8 mouse cellular contexts compared by ENCODE assay signal in genomic region chr8:71570291-71570954, GRCm38 (mm10). TPM values are rescaled to one million over a fixed set of nuclear protein-coding genes. Genes with fewer than 3 reads are reported as not detected.
DNase-seq lines count a peak whose midpoint lies in the region; ATAC-seq and TF ChIP-seq lines count a peak whose summit lies in the region.

No protein-coding gene starts in this region.

- WGBS in heart, embryonic 10.5 days, result under 1% methylated on average over 41 of the region's 41 CpGs
- WGBS in kidney, embryonic 14.5 days, result under 1% methylated on average over 41 of the region's 41 CpGs
- WGBS in limb, embryonic 14.5 days, result under 1% methylated on average over 41 of the region's 41 CpGs
- under 1% methylated on average over 41 of the region's 41 CpGs for WGBS in midbrain, embryonic 16.5 days

- no peaks in the 10 kb centered on the region for H3K9me3 ChIP-seq in heart, embryonic 10.5 days
- H3K9me3 ChIP-seq in kidney, embryonic 14.5 days (ENCODE audit: control insufficient read depth, low read length), result no peaks in the 10 kb centered on the region
- H3K9me3 ChIP-seq in limb, embryonic 14.5 days (ENCODE audit: control insufficient read depth, low read length), result no peaks in the 10 kb centered on the region
- no peaks in the 10 kb centered on the region for H3K9me3 ChIP-seq in midbrain, embryonic 16.5 days (replicated peaks; ENCODE audit: control insufficient read depth, low read length, poor library complexity, severe bottlenecking)

- peak; percentile 86 for DNase-seq in 3134 (ENCODE audit: extremely low read depth, insufficient read length, low spot score)
- DNase-seq in adrenal gland, postnatal 36 days, result peak; percentile 97
- DNase-seq in heart, embryonic 10.5 days (ENCODE audit: low spot score), result peak; percentile 94
- DNase-seq in limb, embryonic 14.5 days (ENCODE audit: low spot score), result peak; percentile 98
- peak; percentile 50 to 87 for DNase-seq in spleen, postnatal 10 days (ENCODE audit: low spot score in 2 of 2)

- H3K27me3 ChIP-seq in heart, embryonic 10.5 days (ENCODE audit: insufficient read depth, poor library complexity, severe bottlenecking), result peaks cover 51% of the 10 kb centered on the region
- H3K27me3 ChIP-seq in kidney, embryonic 14.5 days (ENCODE audit: control insufficient read depth, insufficient read depth, low read length), result no peaks in the 10 kb centered on the region
- H3K27me3 ChIP-seq in limb, embryonic 14.5 days (ENCODE audit: control insufficient read depth, insufficient read depth, low read length), result peaks cover 11% of the 10 kb centered on the region; the same call in 1 of the 2 replicates
- H3K27me3 ChIP-seq in midbrain, embryonic 16.5 days (ENCODE audit: control insufficient read depth, insufficient read depth, low read depth, low read length), result peaks cover 5% of the 10 kb centered on the region; the same call in 1 of the 2 replicates

- peaks cover 35% of the 10 kb centered on the region for H3K4me1 ChIP-seq in heart, embryonic 10.5 days
- peaks cover 21% of the 10 kb centered on the region; the same call in 1 of the 2 replicates for H3K4me1 ChIP-seq in kidney, embryonic 14.5 days (ENCODE audit: control insufficient read depth, insufficient read depth, low read length)
- H3K4me1 ChIP-seq in limb, embryonic 14.5 days (ENCODE audit: control insufficient read depth, insufficient read depth, low read length), result peaks cover 31% of the 10 kb centered on the region
- H3K4me1 ChIP-seq in midbrain, embryonic 16.5 days (ENCODE audit: control insufficient read depth, insufficient read depth, low read length), result peaks cover 19% of the 10 kb centered on the region

- H3K27ac ChIP-seq in heart, embryonic 10.5 days, result peak overlapping the region; percentile 78
- peak overlapping the region; percentile 88 for H3K27ac ChIP-seq in kidney, embryonic 14.5 days (ENCODE audit: low read depth, low read length)
- H3K27ac ChIP-seq in limb, embryonic 14.5 days (replicated peaks; ENCODE audit: low read depth, low read length), result peak overlapping the region; percentile 81
- H3K27ac ChIP-seq in midbrain, embryonic 16.5 days (ENCODE audit: low read length), result peak overlapping the region; percentile 90

- peak overlapping the region; percentile 72 for H3K9ac ChIP-seq in kidney, embryonic 14.5 days (ENCODE audit: low read depth, low read length)
- peak overlapping the region; percentile 66 for H3K9ac ChIP-seq in limb, embryonic 14.5 days (ENCODE audit: low read depth, low read length, severe bottlenecking)
- peak overlapping the region; percentile 75 for H3K9ac ChIP-seq in midbrain, embryonic 16.5 days (ENCODE audit: low read depth, low read length)

- H3K36me3 ChIP-seq in heart, embryonic 10.5 days, result no peaks in the 10 kb centered on the region
- H3K36me3 ChIP-seq in kidney, embryonic 14.5 days (ENCODE audit: control insufficient read depth, insufficient read depth, low read length), result no peaks in the 10 kb centered on the region
- no peaks in the 10 kb centered on the region for H3K36me3 ChIP-seq in limb, embryonic 14.5 days (ENCODE audit: control insufficient read depth, insufficient read depth, low read length)
- no peaks in the 10 kb centered on the region for H3K36me3 ChIP-seq in midbrain, embryonic 16.5 days (ENCODE audit: control insufficient read depth, insufficient read depth, low read length)

- H3K4me2 ChIP-seq in kidney, embryonic 14.5 days (replicated peaks; ENCODE audit: low read depth, low read length), result peak overlapping the region; percentile 87
- peak overlapping the region; percentile 88 for H3K4me2 ChIP-seq in limb, embryonic 14.5 days (replicated peaks; ENCODE audit: low read depth, low read length, severe bottlenecking)
- H3K4me2 ChIP-seq in midbrain, embryonic 16.5 days (ENCODE audit: low read length), result peak overlapping the region; percentile 62

- TF ChIP-seq POLR2A in limb, embryonic 14.5 days (IDR thresholded peaks at IDR 0.05; ENCODE audit: borderline replicate concordance, extremely low read depth, insufficient read depth, insufficient read length), result peak; percentile 51; the same call in 1 of the 2 replicates

- peak overlapping the region; percentile 73 for H3K4me3 ChIP-seq in heart, embryonic 10.5 days
- H3K4me3 ChIP-seq in kidney, embryonic 14.5 days (ENCODE audit: low read length), result peak overlapping the region; percentile 67
- H3K4me3 ChIP-seq in limb, embryonic 14.5 days (replicated peaks; ENCODE audit: low read length), result peak overlapping the region; percentile 54
- H3K4me3 ChIP-seq in midbrain, embryonic 16.5 days (ENCODE audit: low read depth, low read length), result peak overlapping the region; percentile 73

- peak; percentile 56 for ATAC-seq in erythroblast, adult 5-6 weeks (replicated peaks; ENCODE audit: low FRiP score, poor library complexity, severe bottlenecking)
- peak; percentile 89 for ATAC-seq in kidney, embryonic 14.5 days (ENCODE audit: low FRiP score, low TSS enrichment)
- ATAC-seq in limb, embryonic 14.5 days (ENCODE audit: low FRiP score, low read depth), result peak; percentile 92
- ATAC-seq in midbrain, embryonic 16.5 days, result peak; percentile 90

RNA-seq across cellular contexts. Expression of gene Slc27a1, which starts 1.7 kb away (rescaled TPM):
- 100 to 1,000 TPM; 177 to 245 TPM for total RNA-seq in adrenal gland, postnatal 36 days (2021)
- total RNA-seq in erythroblast, adult 5-6 weeks (2015; ENCODE audit: low replicate concordance), result 0.42 and 1.2 TPM in 2 replicates
- 0.51 TPM in 1 of 2 replicates, not detected in the other for total RNA-seq in erythroblast, adult 5-6 weeks (2017; ENCODE audit: low replicate concordance)
- 19.0 and 19.4 TPM in 2 replicates for polyA plus RNA-seq in heart, embryonic 10.5 days (2016; fragmentation: Nextera tagmentation; extraction: Ambion mirVana)
- polyA plus RNA-seq in kidney, embryonic 14.5 days (2014; fragmentation: Nextera tagmentation; extraction: Ambion mirVana), result 26.5 and 30.9 TPM in 2 replicates
- 87.8 and 133 TPM in 2 replicates for polyA plus RNA-seq in limb, embryonic 14.5 days (2012; rRNA removed)
- polyA plus RNA-seq in limb, embryonic 14.5 days (2014; fragmentation: Nextera tagmentation; extraction: Ambion mirVana), result 24.3 and 25.9 TPM in 2 replicates
- 71.4 and 79.2 TPM in 2 replicates for polyA plus RNA-seq in midbrain, embryonic 16.5 days (2015; fragmentation: Nextera tagmentation; extraction: Ambion mirVana)

RNA-seq across cellular contexts. Expression of gene Nxnl1, which starts 4.0 kb away (rescaled TPM):
- 1 to 10 TPM in 1 of 2 experiments, under 1 TPM in 1; 0.73 to 1.7 TPM for total RNA-seq in adrenal gland, postnatal 36 days (2021)
- total RNA-seq in erythroblast, adult 5-6 weeks (2015; ENCODE audit: low replicate concordance), result not detected in 2 replicates
- total RNA-seq in erythroblast, adult 5-6 weeks (2017; ENCODE audit: low replicate concordance), result not detected in 2 replicates
- not detected in 2 replicates for polyA plus RNA-seq in heart, embryonic 10.5 days (2016; fragmentation: Nextera tagmentation; extraction: Ambion mirVana)
- 0.16 and 0.27 TPM in 2 replicates for polyA plus RNA-seq in kidney, embryonic 14.5 days (2014; fragmentation: Nextera tagmentation; extraction: Ambion mirVana)
- not detected in 2 replicates for polyA plus RNA-seq in limb, embryonic 14.5 days (2012; rRNA removed)
- polyA plus RNA-seq in limb, embryonic 14.5 days (2014; fragmentation: Nextera tagmentation; extraction: Ambion mirVana), result 0.25 TPM in 1 of 2 replicates, not detected in the other
- not detected in 2 replicates for polyA plus RNA-seq in midbrain, embryonic 16.5 days (2015; fragmentation: Nextera tagmentation; extraction: Ambion mirVana)

RNA-seq across cellular contexts. Expression of gene Tmem221, which starts 11.8 kb away (rescaled TPM):
- total RNA-seq in adrenal gland, postnatal 36 days (2021), result 1 to 10 TPM; 3.5 to 7.7 TPM
- total RNA-seq in erythroblast, adult 5-6 weeks (2015; ENCODE audit: low replicate concordance), result not detected in 2 replicates
- not detected in 2 replicates for total RNA-seq in erythroblast, adult 5-6 weeks (2017; ENCODE audit: low replicate concordance)
- polyA plus RNA-seq in heart, embryonic 10.5 days (2016; fragmentation: Nextera tagmentation; extraction: Ambion mirVana), result 0.37 and 0.97 TPM in 2 replicates
- 8.2 and 11.2 TPM in 2 replicates for polyA plus RNA-seq in kidney, embryonic 14.5 days (2014; fragmentation: Nextera tagmentation; extraction: Ambion mirVana)
- polyA plus RNA-seq in limb, embryonic 14.5 days (2012; rRNA removed), result 0.34 and 0.59 TPM in 2 replicates
- 0.48 and 0.89 TPM in 2 replicates for polyA plus RNA-seq in limb, embryonic 14.5 days (2014; fragmentation: Nextera tagmentation; extraction: Ambion mirVana)
- polyA plus RNA-seq in midbrain, embryonic 16.5 days (2015; fragmentation: Nextera tagmentation; extraction: Ambion mirVana), result 0.17 TPM in 1 of 2 replicates, not detected in the other

RNA-seq across cellular contexts. Expression of gene Pgls, which starts 21.6 kb away (rescaled TPM):
- total RNA-seq in adrenal gland, postnatal 36 days (2021), result 100 to 1,000 TPM; 137 to 165 TPM
- 24.0 and 27.4 TPM in 2 replicates for total RNA-seq in erythroblast, adult 5-6 weeks (2015; ENCODE audit: low replicate concordance)
- 13.5 and 23.2 TPM in 2 replicates for total RNA-seq in erythroblast, adult 5-6 weeks (2017; ENCODE audit: low replicate concordance)
- polyA plus RNA-seq in heart, embryonic 10.5 days (2016; fragmentation: Nextera tagmentation; extraction: Ambion mirVana), result 195 and 228 TPM in 2 replicates
- 283 and 289 TPM in 2 replicates for polyA plus RNA-seq in kidney, embryonic 14.5 days (2014; fragmentation: Nextera tagmentation; extraction: Ambion mirVana)
- polyA plus RNA-seq in limb, embryonic 14.5 days (2012; rRNA removed), result 141 and 216 TPM in 2 replicates
- polyA plus RNA-seq in limb, embryonic 14.5 days (2014; fragmentation: Nextera tagmentation; extraction: Ambion mirVana), result 249 and 255 TPM in 2 replicates
- 219 and 237 TPM in 2 replicates for polyA plus RNA-seq in midbrain, embryonic 16.5 days (2015; fragmentation: Nextera tagmentation; extraction: Ambion mirVana)

RNA-seq across cellular contexts. Expression of gene Fam129c, which starts 27.0 kb away (rescaled TPM):
- total RNA-seq in adrenal gland, postnatal 36 days (2021), result 1 to 10 TPM; 1.8 to 3.7 TPM
- not detected in 2 replicates for total RNA-seq in erythroblast, adult 5-6 weeks (2015; ENCODE audit: low replicate concordance)
- not detected in 2 replicates for total RNA-seq in erythroblast, adult 5-6 weeks (2017; ENCODE audit: low replicate concordance)
- polyA plus RNA-seq in heart, embryonic 10.5 days (2016; fragmentation: Nextera tagmentation; extraction: Ambion mirVana), result 1.6 and 3.6 TPM in 2 replicates
- polyA plus RNA-seq in kidney, embryonic 14.5 days (2014; fragmentation: Nextera tagmentation; extraction: Ambion mirVana), result 2.7 and 3.4 TPM in 2 replicates
- 7.5 and 7.8 TPM in 2 replicates for polyA plus RNA-seq in limb, embryonic 14.5 days (2012; rRNA removed)
- polyA plus RNA-seq in limb, embryonic 14.5 days (2014; fragmentation: Nextera tagmentation; extraction: Ambion mirVana), result 2.9 and 3.3 TPM in 2 replicates
- 6.4 and 7.9 TPM in 2 replicates for polyA plus RNA-seq in midbrain, embryonic 16.5 days (2015; fragmentation: Nextera tagmentation; extraction: Ambion mirVana)

Comparison
In these comparisons a context has a peak if more than half of its experiments do, and no peak if none do; other contexts are left out.
1. Peak in every context shown above with its lines: DNase-seq, ATAC-seq, H3K4me3 ChIP-seq and H3K27ac ChIP-seq.